Mouse (Mus musculus) spleen, postnatal 10 days (tissue): ENCODE measurements around the gene Spata13.

ENCODE experiments used
- DNase-seq, 2 experiments: peaks; one replicate each; pipeline ENCODE4 v3.0.0; 2021 to 2022; ENCODE audit warnings: low spot score in 2 of 2

Gene Spata13

DNA sequence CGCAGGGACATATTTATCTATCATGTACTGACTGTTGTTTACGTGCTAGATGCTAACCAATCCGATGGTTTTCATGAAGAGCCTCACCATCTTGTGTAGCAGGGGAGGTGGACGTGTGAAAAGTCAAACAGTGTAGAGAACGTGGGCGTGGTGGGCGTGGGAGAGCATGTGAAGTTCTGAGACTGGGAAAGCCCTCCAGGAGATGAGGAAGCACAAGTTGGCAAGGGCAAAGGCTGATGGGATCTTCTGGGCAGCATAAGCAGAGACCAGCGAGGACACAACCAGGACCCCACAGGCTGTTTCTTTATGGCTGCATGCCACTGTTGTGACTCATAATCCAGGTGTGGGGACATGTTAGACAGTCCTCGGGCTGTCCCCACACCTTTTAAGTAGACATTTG, 5.4 kb downstream of the Spata13 start:
- DNase-seq, result peak in 1 of 2 experiments; percentile 13

DNA sequence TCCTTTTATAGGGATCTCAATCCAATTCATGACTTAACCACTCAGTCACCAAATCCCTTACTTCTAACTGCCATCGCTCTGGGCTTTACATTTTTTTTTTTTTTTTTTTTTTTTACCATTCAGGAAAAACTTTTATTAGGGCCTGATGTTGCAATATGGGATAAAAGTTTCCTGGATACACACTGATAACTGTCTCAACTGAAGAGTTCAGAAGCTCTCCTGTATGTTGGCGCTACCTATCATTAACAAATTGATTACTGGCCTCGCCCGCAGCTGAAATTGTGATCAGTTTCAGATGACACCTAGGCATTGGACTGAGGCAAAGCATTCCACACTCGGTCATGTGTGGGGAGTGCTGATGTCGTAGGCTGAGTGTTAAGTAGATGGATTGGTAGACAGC, 7.3 kb downstream of the Spata13 start:
- DNase-seq, result no peak

DNA sequence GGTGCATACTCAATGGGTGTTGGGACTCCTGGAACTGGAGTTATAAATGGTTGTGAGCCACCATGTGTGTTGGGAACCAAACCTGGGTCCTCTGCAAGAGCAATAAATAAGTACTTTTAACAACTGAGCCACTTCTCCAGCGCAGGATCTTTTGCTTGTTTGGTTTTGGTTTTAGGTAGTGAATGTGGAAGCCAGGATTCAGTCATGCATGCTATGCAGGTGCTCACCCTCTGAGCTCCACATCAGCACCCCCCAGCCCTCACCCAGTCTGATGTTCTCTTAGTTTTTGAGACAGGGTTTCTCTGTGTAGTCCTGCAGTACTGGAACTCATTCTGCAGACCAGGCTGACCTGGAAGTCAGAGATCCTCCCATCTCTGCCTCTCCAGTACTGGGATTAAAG, 8.3 kb downstream of the Spata13 start:
- DNase-seq, result peak in 1 of 2 experiments; percentile 32

DNA sequence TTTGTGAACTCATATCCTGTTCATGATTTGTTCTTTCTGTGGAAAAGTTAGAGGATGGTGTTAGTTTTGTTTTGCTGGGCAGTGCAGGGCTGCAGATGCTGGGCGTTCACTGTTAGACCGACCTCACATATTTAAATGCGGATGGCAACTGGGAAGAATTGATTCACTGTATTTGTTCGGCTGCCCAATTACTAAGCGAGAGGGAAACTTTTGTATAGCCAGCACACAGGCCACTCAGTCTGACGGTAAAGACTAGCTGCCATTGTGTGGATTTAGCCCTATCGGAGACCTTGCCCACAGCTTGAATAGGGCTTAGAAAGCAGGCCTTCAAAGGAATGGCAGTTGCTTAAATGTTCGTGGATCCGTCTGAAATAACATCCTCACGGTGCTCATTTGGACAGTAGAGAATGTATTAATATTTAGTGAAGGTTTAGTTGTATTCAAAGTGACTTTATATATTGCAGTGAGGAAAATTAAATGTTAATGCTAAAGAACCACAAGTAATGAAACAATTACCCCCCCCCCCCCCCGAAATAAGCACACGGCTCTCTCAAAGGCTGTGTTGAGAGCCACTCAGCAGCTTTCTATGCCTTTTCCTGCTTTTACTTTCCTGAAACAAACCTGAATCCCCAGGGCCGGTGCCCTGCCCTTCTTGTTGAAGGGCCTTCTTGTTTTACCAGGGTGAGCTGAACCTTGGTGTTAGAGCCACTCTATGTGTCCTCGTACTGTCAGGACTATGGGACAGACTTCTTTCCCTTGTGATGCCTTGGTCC, 9.5 kb downstream of the Spata13 start:
- DNase-seq, result peak in 1 of 2 experiments; percentile 3

DNA sequence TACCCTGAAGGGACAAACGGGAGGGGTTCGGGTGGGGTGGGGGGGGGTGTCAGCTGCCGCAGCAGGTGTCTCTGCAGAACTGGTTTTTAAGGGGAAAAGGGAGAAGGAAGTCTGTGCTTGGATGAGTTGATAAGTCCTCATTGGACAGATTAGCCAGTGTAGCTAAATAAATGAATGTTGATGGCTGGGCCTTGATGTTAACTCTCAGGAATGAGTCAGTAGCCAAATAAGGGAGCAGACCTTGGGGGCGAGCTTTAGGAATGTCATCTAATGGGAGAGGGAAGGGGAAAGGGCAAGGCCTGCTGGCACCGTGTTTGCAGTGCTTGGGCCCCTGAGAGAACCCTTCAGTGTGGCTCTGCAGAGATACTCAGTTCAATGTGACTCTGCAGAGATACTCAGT, 12.6 kb downstream of the Spata13 start:
- no peak for DNase-seq

DNA sequence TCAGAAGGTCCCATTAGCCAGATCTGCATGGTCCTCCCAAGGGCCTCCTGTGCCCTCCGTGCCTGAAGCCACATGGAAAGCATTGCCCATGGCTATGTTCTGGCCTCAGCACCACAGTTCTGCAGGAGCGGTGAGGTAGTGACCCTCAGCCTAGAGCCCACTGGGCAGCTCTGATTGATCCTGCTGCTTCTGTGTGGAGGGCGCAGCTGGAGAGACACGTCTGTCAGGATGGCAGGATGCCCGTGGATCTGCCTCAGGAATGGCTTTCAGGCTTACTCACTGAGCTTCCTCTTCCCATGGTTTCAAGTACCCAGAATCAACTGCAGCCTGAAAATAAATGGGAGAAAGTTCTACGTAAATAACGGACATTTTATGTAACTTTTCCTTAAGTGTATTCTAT, 14.1 kb downstream of the Spata13 start:
- no peak for DNase-seq

DNA sequence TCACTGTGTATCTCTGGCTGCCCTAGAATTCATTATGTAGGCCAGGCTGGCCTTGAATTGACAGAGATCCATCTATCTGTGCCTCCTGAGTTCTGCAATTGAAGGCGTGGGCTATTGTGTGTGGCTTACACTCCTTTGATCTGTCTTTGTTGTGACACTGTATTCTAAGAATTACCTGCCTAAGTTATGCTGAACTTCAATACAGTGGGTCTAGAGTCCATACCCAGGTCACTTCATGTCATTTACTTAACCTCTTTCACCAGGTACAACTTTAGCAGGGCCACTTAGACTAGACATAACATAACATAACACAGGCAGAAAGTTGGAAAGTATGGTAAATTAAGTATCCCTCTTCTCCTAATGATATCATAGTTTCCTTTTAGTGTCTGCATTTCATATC, 15.2 kb downstream of the Spata13 start:
- no peak for DNase-seq

DNA sequence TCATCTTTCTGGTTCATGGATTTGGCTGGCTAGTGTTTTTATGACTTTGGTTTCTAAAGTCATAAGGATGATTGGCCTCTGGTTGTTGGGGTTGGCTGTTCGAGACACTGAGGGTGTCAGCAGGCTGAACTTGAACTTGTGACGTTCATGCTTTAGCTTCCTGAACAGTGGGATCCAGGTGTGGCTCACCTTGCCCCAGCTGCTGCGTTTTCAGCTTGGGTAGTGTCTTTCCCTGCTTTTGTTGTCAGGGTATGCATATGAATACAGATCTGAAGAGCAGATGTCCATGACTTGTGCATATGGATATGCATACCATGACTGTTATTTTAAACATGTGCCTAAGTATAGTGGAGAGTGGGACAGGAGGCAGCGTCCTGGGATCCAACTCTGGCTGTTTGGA, 19.4 kb downstream of the Spata13 start:
- DNase-seq, result no peak

DNA sequence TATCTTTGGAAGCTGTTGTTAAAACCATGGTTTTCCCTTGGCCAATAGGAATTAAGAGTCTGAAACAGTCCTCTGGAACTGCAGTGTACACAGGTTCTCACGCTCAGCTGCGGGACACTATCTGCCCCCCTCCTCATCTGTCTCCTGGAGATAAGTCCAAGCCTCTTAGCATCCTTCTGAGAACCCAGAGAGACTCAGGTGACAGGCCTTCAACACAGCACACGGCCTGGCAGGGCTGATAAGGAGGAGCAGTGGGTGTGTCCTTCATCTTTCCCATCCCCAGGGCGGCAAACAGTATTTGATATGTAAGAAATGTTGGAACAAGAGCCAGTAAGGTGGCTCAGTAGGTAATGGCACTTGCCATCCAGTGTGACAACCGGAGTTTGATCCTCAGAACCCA, 20.2 kb downstream of the Spata13 start:
- DNase-seq, result peak in 1 of 2 experiments; percentile 82

DNA sequence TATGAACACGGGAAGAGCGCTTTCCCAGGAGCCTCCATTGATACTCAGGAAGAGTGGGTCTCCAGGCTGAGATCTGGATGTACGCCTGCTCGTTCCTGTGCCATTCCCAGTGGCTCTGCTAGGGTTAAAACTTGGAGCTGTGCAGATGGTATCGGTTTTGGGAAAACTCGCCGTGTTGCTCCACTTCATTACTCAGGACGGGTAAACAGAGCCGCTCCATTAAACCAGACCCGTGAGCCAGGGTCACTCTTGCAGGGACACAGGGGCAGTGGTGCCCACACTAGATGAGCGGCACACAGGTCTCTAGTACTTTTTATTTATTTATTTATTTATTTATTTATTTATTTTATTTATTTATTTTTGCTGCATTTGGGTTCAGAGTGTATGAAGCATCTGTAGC, 20.9 kb downstream of the Spata13 start:
- no peak for DNase-seq

DNA sequence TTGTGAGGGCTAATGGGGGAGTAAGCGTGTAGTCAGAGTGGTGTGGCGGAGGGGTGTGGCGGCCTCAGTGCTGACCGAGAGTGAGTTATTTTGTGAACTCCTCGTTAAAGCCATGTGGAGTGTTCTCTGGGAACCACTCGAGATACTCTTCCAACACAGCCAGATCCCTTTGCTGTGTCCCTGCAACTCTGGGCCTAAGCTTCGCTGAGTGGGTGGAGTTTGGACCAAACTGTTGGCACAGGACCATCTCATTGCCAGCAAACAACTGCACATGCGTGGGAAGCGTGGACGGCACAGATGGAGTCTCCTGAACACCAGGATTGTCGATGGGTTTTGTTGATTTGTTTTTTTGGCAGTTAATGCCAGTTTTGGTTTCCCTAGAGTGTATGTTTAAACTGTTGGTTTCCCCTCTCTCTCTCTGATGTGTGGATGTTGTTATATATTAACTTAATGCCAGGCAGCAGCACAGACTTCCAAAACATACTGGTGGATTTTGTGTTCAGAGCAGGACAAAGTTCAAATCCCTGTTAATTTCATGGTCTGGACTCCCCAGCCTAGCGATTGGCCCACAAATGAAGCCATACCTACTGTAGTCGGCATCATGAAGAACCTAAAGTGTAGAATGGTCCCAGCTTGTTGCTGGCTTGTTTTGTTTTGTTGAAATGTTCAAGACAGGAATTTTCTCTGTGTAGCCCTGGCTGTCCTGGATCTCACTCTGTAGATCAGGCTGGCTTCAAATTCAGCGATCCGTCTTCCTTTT, 22.3 kb downstream of the Spata13 start:
- peak in 1 of 2 experiments; percentile 55 for DNase-seq

DNA sequence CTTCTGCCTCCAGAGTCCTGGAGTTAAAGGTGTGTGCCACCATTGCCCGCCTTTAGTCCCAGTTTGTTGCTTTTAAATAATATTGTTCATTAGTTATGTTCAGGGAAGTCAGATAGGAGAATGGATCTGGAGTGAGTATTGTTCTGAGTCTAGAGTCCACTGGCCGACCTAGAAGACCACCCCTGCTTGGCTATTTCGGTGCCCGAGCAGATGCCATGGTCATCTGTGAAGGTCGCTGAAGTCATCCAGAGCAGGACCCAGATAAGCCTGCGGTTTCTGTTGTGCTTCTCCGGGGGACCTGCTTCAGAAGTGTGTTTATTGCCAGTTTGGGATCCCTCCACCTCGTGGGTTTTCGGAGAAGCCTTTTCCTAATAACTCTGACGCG, 22.9 kb downstream of the Spata13 start:
- DNase-seq, result no peak

DNA sequence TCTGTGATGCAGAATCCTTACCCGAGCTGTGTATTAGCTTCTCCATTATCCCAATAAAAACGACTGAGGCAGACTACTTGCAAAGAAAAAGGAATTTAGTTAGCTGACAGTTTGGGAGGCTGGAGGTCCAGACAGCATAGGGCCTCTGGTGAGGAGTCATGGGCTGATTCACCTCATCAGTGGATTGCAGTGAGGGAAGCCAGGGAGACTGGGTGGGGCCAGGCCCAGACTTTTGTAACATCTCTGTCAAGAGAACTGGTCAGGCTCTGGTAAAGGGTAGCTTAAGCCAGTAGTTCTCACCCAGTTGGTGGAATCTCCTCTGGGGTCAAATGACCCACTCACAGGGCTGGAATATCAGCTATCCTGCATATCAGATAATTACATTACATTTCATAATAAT, 24.1 kb downstream of the Spata13 start:
- no peak for DNase-seq

DNA sequence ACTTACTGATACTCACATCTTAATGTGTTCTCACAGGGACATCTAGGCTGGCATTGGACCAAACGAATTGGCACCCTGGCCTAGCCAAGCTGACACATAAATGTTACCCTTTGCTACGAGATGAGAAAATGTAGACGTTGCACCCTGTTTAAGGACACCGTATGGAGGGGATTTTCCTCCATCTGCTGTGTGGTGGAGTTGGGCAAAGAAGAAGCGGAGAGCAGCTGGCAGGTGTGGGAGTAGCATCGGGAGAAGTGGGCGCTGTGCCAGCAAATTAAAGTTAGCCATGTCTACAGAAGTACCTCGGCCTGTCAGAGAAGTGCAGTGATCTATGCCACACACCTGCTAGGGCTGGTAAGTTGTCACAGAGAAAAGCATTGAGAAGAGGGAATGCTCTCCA, 25.7 kb downstream of the Spata13 start:
- DNase-seq, result no peak

DNA sequence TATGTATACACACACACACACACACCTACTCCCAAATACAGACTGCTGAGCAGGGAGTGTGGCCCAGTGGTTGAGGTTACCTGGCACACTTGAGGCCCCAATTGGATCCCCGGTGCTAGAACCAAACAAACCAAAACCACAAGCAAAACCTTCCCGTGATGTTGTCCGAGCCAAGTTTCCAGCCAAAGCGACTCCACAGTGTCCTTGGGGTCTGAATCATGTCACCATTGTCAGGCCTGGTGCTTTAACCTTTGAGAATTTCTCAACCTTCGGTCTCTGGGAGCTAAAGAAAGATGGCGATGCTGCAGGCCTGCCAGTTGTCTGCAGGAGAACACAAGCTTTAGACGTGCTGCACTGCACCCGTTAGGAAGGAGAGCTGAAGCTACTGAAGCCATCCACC, 26.8 kb downstream of the Spata13 start:
- DNase-seq, result no peak

DNA sequence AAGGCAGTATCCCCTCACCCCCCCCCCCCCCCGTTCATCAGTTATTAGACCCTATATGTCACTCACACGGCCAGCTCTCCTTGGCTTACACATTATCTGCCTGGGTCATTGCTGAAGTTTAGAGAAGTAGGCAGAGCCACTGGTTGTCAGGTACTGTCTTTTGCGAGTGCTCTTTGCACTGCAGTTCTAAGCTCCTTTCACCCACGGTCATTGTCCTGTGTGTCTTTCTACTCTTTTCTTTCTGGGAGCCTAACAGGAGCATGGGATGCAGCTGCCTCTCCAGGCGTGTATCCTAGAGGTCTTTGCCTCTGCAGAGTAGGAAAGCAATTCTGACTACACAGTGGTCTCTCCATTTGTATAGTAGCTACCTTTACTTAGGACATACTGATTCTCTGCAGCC, 27.5 kb downstream of the Spata13 start:
- no peak for DNase-seq

DNA sequence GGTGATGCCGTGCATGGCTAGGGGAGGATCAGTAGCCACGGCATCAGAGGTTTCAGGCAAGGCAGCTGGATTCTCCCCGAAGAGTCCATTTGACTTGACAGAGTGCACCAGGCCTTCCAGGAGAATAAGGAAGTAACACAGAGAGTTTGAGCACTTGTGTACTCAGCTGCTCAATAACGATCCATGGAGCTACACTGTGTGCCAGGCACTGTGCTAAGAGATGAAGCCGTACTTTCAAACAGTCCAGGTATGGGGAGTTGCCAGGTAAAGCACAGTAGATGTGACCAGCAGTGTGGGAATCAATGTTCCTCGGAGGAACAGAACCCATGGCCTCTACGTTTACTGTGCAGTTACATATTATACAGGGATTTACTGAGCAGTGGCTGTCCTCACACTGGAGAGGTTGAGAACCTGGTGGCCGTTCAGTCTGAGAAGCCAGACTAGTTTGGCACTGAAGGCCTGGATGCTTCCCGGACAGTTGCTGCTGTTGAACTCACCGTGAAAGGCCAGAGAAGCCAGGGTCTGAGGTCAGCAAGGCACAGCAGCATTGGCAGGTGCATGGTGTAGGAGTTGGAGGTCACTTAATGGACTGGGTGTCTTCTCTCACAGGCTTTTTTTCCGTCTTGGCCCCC, 29.6 kb downstream of the Spata13 start:
- no peak for DNase-seq

DNA sequence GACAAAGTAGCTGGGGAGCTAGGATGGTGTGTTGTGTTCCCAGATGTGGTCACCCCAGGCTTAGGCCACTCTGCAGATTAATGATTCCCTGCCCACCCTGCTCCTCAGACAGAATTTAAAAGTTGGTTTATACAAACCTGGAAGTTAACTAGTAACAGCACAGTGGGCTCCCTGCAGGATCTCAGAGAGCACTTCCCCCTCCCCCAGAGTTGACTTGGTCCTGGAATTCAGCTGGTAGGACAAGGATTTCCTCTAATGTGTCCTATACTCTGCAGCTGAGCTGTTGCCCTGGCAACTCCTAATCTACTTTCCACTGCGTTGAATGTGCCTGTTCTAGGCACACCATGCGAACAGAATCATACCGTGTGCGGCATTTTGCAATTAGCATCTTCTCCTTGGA, 30.8 kb downstream of the Spata13 start:
- DNase-seq, result no peak

DNA sequence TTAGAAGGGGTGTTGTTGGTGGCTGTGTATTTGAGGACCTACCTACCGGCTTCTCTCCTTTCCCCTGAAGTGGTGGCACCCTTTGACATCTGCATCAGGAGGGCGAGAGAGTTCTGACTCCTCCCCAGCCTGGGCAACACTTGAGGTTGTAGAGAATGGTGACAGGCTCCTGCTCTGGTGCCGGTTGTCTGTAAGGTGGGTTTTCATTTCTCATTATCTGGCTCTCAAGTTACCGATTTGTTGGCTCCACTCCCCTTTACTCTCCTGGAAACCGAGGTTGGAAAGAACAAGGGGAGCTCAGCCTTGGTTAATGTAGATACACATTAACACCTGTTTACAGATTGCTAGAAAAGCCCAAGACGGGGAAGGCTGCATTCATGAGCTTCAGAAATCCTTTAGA, 31.5 kb downstream of the Spata13 start:
- DNase-seq, result no peak

DNA sequence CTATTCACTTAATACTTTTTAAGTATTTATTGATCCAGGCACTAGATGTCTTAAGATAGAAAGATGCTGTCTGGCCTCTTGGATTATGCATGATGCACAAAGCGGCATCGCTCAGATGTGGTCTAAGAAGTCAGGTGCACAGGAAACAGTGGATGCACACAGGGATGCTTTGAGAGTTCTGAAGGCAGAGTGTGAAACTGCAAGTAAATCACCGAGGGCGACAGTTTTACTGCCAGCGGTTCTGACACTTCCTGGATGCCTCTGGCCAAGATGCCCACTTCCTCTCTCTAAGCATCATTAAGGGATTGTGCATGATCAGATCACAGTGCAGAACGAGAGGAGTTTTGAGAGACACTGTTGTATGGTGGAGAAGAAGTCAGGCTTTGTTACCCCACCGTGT, 32.5 kb downstream of the Spata13 start:
- no peak for DNase-seq

DNA sequence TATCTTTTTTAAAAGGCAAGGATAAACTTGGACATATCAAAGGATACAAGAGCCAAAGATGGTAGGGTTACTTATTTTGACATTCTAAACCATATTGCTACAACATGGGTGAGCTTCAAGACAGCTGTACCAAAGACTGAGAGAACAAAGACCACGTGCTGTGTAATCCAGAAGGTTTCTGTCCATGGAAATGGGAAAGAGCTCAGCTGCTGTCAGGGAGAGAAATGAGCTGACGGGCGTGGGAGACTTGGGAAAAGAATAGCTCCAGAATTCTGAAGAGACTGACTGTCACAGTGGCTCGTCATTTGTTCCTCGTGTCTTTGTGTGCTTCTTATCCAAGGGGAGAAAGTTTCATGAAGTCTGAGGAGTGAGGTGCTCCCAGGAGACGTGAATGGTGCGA, 36.4 kb downstream of the Spata13 start:
- DNase-seq, result no peak

DNA sequence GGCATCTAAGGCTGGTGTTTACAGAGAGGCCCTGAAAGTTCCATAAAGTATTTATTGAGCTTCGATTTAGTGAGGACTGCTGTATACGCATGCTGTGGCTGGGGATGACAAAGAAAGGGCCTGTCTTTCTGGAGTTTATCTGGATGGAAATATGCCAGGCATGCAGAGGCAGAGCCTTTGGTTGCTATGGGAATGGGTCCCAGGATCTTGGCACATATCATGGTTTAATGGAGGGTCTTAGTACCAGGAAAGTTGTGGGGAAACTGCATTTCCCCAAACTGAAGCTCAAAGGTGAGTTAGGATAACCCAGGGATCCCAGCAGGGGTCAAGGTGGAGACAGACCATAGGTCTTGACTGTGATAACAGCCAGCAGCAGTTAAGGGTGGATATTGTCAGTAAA, 37.7 kb downstream of the Spata13 start:
- no peak for DNase-seq

DNA sequence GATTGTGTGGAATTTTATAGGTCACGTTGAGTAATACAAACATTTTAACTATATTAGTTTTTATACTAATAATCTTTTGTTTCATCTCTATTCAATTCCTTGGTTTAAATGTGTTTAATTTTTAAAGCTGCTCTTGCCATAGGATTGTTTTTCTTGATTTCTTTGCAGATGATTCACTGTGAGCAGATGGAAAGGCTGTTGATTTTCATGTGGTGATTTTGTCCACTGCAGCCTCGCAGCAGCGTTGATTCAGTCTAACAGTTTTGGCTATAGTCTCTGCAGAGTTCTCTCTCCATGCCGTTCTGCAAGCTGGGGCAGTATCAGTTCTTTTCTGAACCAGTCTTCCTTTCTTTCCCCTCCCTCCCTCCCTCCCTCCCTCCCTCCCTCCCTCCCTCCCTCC, 41.9 kb downstream of the Spata13 start:
- DNase-seq, result no peak
